Mouse (Mus musculus): ENCODE measurements around the gene Gnaq.

GRCm38 (mm10) chr19:16367218-16367617 lies 234.6 kb downstream of the Gnaq start:
- TF ChIP-seq CTCF (IDR thresholded peaks at IDR 0.05; ENCODE audit: low read depth, low read length) = no peak
- TF ChIP-seq POLR2A (IDR thresholded peaks at IDR 0.05; ENCODE audit: borderline replicate concordance, low read depth, low read length) = no peak

All from bone marrow macrophage, adult 2 months (primary cell).